Mouse (Mus musculus): Measurements from ENCODE around the gene Zxdb.
"Not testable (repeated sequence)": the region's sequence is repeated elsewhere in the genome, so short reads cannot be mapped to it uniquely, and the experiment has no call there.

Zxdb gene

DNA sequence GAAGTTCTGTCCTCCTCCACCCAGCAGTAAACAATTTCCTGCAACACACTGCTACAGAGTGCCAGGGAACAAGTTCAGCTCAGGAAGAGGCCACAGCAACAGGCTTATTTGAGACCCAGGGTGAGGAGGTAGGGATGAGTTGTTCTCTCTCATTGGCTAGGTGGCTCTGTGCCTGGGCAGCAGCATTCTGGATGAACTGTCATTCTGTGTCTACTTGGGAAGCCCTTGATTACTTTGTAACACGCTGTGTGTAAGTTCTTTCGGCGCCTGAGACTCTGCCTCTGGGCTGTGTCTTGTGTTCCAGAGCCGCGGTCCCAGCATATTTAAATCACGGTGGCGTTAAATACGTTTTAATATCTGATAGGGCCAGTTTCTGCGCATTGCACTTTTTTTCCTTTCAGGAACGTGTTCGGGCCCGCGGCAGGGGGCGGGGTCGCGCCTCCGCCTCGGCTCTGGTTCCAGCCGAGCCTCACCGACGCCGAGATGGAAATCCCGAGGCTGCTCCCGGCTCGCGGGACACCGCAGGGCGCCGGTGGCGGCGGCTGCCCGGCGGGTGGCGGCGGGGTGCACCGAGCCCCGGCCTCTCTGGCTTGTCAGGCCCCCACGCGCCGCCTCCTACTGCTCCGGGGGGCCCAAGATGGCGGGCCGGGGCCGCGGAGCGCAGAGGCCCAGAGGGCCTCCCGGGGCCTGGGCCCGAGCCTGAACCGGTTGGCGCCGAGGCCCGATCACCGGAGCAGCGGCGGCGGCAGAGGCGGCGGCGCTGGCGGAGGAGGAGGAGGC, at the start of gene Zxdb:
Gene Zxdb, plus strand, starts transcription at position 378 of the 780 bp plus-strand sequence.
- not testable (repeated sequence) for DNase-seq (ENCODE audit: low spot score in 2 of 2)

DNA sequence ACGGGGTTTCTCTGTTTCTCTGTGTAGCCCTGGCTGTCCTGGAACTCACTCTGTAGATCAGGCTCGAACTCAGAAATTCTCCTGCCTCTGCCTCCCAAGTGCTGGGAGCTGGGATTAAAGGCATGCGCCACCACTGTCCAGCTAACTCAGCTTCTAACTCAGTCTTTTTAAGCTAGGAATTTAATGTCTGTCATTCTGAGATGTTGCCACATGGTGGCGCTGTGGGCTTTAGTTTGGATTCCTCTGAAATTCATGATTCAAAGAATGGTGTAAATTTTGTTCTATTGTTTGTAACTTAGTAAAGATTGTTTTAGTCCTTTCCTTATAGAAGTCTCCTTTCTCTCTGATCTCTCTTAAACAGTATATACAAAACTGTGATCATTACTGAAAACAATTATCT, 49.4 kb upstream of the Zxdb start:
- DNase-seq (ENCODE audit: low spot score in 2 of 2): peak in 1 of 2 experiments; percentile 9

DNA sequence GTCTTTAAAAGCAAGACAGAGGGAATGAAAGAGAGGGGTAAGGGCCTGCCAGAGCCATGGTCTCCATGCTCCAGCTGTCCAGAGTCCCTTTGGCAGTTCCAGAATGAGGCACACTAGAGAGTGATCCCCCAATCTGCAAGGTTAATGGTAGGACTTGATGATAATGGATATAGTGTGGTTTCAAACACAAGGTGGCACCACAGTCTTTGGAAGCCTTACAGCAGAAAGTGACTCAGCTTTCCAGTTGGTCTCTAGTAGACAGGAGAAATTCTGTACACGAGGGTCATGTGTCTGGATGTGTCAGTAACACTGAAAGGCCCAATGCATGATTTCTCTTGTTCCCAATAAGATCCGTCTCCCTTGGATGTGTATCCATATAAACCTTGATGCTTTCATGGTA, 42.8 kb upstream of the Zxdb start:
- not testable (repeated sequence) for DNase-seq (ENCODE audit: low spot score in 2 of 2)

DNA sequence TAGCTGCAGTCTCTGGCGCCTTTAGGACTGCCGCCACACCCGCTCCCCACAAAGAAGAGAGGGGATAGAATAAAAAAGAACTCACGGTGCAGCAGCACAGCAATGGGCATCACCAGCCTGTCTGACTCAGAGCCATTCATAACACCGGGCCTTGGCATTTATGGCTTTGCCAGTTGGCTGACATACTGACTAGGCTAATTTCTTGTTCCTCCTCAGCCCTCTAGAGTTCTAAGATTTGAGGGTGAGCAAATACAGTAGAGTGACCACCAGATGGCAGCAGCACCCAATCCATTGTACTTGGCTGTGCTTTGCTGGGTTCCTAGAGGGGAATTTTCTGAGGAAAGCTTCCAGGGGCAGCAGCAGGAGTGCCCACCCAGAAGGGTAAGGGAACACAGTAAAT, 34.8 kb upstream of the Zxdb start:
- DNase-seq (ENCODE audit: low spot score in 2 of 2): not testable (repeated sequence)

DNA sequence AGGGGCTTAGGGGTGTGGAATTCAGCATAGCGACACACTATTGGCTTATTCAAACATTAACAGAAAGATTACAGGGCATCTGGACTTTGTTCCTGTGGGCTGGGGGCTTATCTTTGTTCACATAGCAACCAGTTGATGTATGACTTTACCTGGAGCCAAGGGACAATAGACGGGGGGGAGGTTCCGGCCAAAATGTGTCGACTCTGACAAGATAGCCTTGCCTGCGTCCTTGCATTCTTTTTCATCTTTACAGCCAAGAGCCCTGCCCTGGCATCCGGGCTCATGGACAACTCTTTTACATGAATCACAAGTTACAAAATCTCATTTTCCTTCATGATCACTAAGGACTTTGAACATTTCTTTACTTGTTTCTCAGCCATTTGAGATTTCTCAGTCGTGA, 17.7 kb upstream of the Zxdb start:
- DNase-seq (ENCODE audit: low spot score in 2 of 2): not testable (repeated sequence)

DNA sequence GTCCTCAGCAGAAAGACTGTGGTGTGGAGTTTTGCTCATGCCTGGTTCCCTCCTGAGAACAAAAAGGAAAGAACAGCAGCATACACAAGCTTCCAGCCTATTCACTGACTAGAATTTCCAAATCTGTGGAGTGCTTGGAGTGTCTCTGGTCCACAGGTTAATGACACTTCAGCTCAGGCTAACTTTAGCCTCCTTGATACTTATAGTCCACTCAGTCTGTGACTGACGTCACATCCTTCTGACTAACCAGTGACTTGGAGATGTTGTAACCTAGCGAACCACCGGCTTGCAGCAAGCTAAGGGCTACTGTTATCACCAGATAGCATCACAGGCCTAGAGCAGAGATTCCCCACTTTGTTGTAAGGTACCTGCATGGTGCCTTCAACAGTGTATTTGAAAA, 14.6 kb upstream of the Zxdb start:
- DNase-seq (ENCODE audit: low spot score in 2 of 2): not testable (repeated sequence)

DNA sequence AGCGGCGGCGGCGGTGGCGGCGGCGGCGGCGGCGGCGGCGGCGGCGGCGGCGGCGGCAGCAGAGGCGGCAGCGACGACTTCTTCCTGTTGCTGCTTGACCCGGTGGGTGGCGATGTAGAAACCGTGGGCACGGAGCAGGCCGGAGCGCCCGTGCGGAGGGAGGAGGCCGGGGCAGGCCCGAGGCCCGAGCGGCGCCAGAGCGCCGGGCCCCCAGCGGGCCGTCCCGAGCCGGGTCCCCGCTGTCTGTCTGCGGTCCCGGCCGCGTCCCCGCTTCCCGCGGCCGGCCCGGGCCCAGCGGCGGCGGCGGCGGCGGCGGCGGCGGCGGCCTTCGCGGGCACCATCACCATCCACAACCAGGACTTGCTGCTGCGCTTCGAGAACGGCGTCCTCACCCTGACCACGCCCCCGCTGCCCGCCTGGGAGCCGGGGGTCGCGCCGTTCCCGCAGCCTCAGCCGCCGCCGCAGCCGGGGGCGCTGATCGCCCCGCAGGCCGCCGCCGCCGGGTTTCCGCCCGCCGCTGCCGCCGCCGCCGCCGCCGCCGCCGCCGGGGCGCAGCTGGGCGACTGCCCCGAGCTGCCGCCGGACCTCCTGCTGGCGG, 702 bp downstream of the Zxdb start:
- DNase-seq (ENCODE audit: low spot score in 2 of 2): not testable (repeated sequence)

DNA sequence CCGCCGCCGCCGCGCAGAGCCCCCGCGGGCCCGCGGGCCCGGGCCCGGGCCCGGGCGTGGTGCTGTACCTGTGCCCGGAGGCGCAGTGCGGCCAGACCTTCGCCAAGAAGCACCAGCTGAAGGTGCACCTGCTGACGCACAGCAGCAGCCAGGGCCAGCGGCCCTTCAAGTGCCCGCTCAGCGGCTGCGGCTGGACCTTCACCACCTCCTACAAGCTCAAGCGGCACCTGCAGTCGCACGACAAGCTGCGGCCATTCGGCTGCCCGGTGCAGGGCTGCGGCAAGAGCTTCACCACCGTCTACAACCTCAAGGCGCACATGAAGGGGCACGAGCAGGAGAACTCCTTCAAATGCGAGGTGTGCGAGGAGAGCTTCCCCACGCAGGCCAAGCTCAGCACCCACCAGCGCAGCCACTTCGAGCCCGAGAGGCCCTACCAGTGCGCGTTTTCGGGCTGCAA, 1.3 kb downstream of the Zxdb start:
- not testable (repeated sequence) for DNase-seq (ENCODE audit: low spot score in 2 of 2)

DNA sequence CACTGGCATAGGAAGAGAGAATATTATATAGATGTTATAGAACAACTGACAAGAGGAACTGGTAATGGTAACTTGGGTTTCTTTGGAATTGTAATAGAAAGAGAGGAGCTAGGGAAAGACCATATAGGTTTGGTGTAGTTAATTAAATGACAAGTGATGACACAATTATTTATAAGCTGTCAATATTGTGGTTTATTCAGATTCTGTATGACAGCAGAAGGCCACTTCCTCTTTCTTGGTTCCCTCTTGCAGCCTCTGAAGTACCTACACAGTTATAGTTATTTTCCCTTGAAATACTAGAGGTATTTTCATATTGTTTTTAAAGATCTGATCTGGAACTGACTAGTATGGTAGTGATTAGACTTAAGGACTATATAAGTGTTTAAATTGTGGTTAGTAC, 7.2 kb downstream of the Zxdb start:
- no peak for DNase-seq (ENCODE audit: low spot score in 2 of 2)

DNA sequence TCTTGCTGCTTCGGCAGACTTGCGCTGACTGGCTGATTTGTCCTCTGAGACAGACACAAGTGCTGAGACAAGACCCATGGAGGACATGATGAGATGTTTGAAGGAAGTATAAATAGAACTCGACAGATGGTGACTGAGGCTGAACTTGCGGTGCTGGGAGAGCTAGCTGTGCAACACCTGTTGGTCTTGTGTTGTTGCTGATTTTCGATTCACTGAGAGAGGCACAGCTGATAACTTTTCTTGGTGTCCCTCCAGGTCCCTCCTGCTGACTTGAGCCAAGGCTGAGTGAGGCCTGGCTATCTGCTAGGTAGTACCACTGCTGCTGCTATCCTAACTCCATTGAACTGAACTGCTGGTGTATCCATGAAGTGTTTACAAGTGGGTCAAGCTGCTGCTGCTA, 29.4 kb downstream of the Zxdb start:
- no peak for DNase-seq (ENCODE audit: low spot score in 2 of 2)

DNA sequence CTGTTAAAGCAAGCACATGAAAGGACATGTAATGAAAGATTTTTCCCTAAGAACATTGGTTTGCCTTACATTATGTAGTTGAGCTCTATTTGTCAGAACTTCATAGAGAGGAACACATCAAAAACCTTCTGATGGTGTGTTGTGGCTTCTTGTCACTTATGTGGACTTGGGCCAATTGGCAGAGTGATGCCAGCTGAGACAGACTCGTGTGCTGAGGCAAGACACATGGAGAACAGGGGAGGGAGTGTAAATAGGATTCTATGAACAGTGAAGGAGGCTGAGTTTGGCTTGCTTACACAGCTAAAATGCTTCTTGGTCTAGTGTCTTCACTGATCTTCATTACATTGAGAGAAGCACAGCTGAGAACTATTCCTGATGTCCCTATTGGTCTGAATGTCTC, 35.6 kb downstream of the Zxdb start:
- no peak for DNase-seq (ENCODE audit: low spot score in 2 of 2)

DNA sequence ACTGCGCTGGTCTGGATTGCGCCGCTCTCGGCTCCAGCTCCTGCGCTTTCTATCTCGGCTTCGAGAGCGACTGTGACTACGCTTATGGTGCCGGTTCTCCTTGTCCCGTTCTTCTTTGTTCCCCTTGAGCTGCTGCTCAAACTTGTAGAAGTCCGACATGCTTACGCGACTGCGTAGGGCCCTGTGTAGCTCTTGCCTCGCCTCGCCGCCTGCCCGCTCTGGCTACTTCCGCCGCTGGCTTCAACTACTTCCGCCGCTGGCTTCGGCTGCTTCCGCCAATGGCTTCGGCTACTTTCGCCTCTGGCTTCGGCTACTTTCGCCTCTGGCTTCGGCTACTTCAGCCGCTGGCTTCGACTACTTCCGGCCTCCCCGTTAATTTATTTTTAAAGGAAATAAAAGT, 49.5 kb downstream of the Zxdb start:
- no peak for DNase-seq (ENCODE audit: low spot score in 2 of 2)

All from frontal cortex, postnatal 14 days (tissue).